In genomic region chr19:5724549-5724941, GRCm38 (mm10) we compare ENCODE assay signal across 8 mouse cellular contexts. TPM values are rescaled to one million over a fixed set of nuclear protein-coding genes. Genes with fewer than 3 reads are reported as not detected.
DNase-seq lines count a peak whose midpoint lies in the region; ATAC-seq lines count a peak whose summit lies in the region.

No protein-coding gene starts in this region.

- no peaks in the 10 kb centered on the region for H3K9me3 ChIP-seq in midbrain, embryonic 13.5 days
- H3K9me3 ChIP-seq in midbrain, embryonic 11.5 days (ENCODE audit: control insufficient read depth, low read length): no peaks in the 10 kb centered on the region
- no peaks in the 10 kb centered on the region for H3K9me3 ChIP-seq in embryonic facial prominence, embryonic 12.5 days
- H3K9me3 ChIP-seq in heart, embryonic 15.5 days (replicated peaks): no peaks in the 10 kb centered on the region

- H3K79me2 ChIP-seq in macrophage (ENCODE audit: inconsistent target): peaks cover 87% of the 10 kb centered on the region

- H3K36me3 ChIP-seq in midbrain, embryonic 13.5 days: peaks cover 61% of the 10 kb centered on the region
- H3K36me3 ChIP-seq in midbrain, embryonic 11.5 days (ENCODE audit: control insufficient read depth, insufficient read depth, low read length): peaks cover 23% of the 10 kb centered on the region
- peaks cover 49% of the 10 kb centered on the region for H3K36me3 ChIP-seq in embryonic facial prominence, embryonic 12.5 days
- peaks cover 36% of the 10 kb centered on the region for H3K36me3 ChIP-seq in heart, embryonic 15.5 days
- peaks cover 31% of the 10 kb centered on the region for H3K36me3 ChIP-seq in macrophage (ENCODE audit: inconsistent target)

- H3K4me3 ChIP-seq in midbrain, embryonic 13.5 days (replicated peaks): no peak overlapping the region
- H3K4me3 ChIP-seq in midbrain, embryonic 11.5 days (ENCODE audit: low read depth, low read length): no peak overlapping the region; the same call in 1 of the 2 replicates
- peak overlapping the region; percentile 37; the same call in 1 of the 2 replicates for H3K4me3 ChIP-seq in embryonic facial prominence, embryonic 12.5 days
- H3K4me3 ChIP-seq in heart, embryonic 15.5 days: peak overlapping the region; percentile 78
- H3K4me3 ChIP-seq in macrophage (ENCODE audit: inconsistent target): peak overlapping the region; percentile 96

- peak overlapping the region; percentile 97; the same call in 1 of the 2 replicates for H3K4me2 ChIP-seq in midbrain, embryonic 13.5 days (replicated peaks)
- H3K4me2 ChIP-seq in midbrain, embryonic 11.5 days: no peak overlapping the region
- H3K4me2 ChIP-seq in embryonic facial prominence, embryonic 12.5 days (replicated peaks): peak overlapping the region; percentile 97; the same call in 1 of the 2 replicates
- H3K4me2 ChIP-seq in heart, embryonic 15.5 days: peak overlapping the region; percentile 84

- DNase-seq in midbrain, embryonic 11.5 days (ENCODE audit: low spot score, missing footprints): no peak
- DNase-seq in kidney, postnatal 10 days: peak; percentile 72
- DNase-seq in urinary bladder, postnatal 25 days (ENCODE audit: low spot score): peak; percentile 58
- DNase-seq in left cerebral cortex, adult 11 months (ENCODE audit: low spot score): no peak

- no peaks in the 10 kb centered on the region for H3K27me3 ChIP-seq in midbrain, embryonic 13.5 days
- H3K27me3 ChIP-seq in midbrain, embryonic 11.5 days (ENCODE audit: control insufficient read depth, insufficient read depth, low read length): no peaks in the 10 kb centered on the region
- no peaks in the 10 kb centered on the region for H3K27me3 ChIP-seq in embryonic facial prominence, embryonic 12.5 days
- no peaks in the 10 kb centered on the region for H3K27me3 ChIP-seq in heart, embryonic 15.5 days

- H3K4me1 ChIP-seq in midbrain, embryonic 13.5 days (replicated peaks): peaks cover 44% of the 10 kb centered on the region
- H3K4me1 ChIP-seq in midbrain, embryonic 11.5 days (ENCODE audit: control insufficient read depth, insufficient read depth, low read length): peaks cover 22% of the 10 kb centered on the region
- H3K4me1 ChIP-seq in embryonic facial prominence, embryonic 12.5 days: peaks cover 37% of the 10 kb centered on the region
- peaks cover 56% of the 10 kb centered on the region for H3K4me1 ChIP-seq in heart, embryonic 15.5 days (replicated peaks)

- 86% methylated on average over 7 of the region's 7 CpGs for WGBS in midbrain, embryonic 13.5 days
- whole genome bisulfite sequencing in midbrain, embryonic 11.5 days: 77% methylated on average over 7 of the region's 7 CpGs
- WGBS in embryonic facial prominence, embryonic 12.5 days: 68% methylated on average over 7 of the region's 7 CpGs
- WGBS in heart, embryonic 15.5 days: 27% methylated on average over 7 of the region's 7 CpGs
- 3% methylated on average over 7 of the region's 7 CpGs for WGBS in macrophage (ENCODE audit: missing documents)

- H3K27ac ChIP-seq in midbrain, embryonic 13.5 days: no peak overlapping the region
- no peak overlapping the region for H3K27ac ChIP-seq in midbrain, embryonic 11.5 days (ENCODE audit: low read depth, low read length)
- H3K27ac ChIP-seq in embryonic facial prominence, embryonic 12.5 days: 0 out of 2 replicates have a peak overlapping the region, but pooled peaks have one; percentile 5
- H3K27ac ChIP-seq in heart, embryonic 15.5 days: peak overlapping the region; percentile 93
- peak overlapping the region; percentile 100 for H3K27ac ChIP-seq in macrophage

- H3K9ac ChIP-seq in midbrain, embryonic 13.5 days (replicated peaks): peak overlapping the region; percentile 64; the same call in 1 of the 2 replicates
- H3K9ac ChIP-seq in midbrain, embryonic 11.5 days (ENCODE audit: low read length): no peak overlapping the region
- H3K9ac ChIP-seq in embryonic facial prominence, embryonic 12.5 days: no peak overlapping the region
- H3K9ac ChIP-seq in heart, embryonic 15.5 days: peak overlapping the region; percentile 72

- ATAC-seq in midbrain, embryonic 13.5 days: no peak
- no peak for ATAC-seq in midbrain, embryonic 11.5 days (ENCODE audit: low FRiP score)
- ATAC-seq in embryonic facial prominence, embryonic 12.5 days (ENCODE audit: insufficient number of reproducible peaks, insufficient read depth, low FRiP score, low TSS enrichment): no peak
- ATAC-seq in heart, embryonic 15.5 days (replicated peaks; ENCODE audit: insufficient number of reproducible peaks, insufficient read depth, low FRiP score, low read depth): peak; percentile 25

RNA-seq across cellular contexts. Expression of gene Ehbp1l1, which starts 1.6 kb away (rescaled TPM):
- polyA plus RNA-seq in midbrain, embryonic 13.5 days (2015; fragmentation: Nextera tagmentation; extraction: Ambion mirVana): 8.9 and 10.5 TPM in 2 replicates
- polyA plus RNA-seq in midbrain, embryonic 11.5 days (2014; fragmentation: Nextera tagmentation; extraction: Ambion mirVana): 5.3 and 5.4 TPM in 2 replicates
- 14.4 TPM in 2 replicates for polyA plus RNA-seq in embryonic facial prominence, embryonic 12.5 days (2016; fragmentation: Nextera tagmentation; extraction: Ambion mirVana)
- polyA plus RNA-seq in heart, embryonic 15.5 days (2015; fragmentation: Nextera tagmentation; extraction: Ambion mirVana): 82.6 and 84.3 TPM in 2 replicates
- total RNA-seq in macrophage (2018; cell fraction: chromatin; rRNA removed): 100 to 1,000 TPM; 139 to 748 (median 457) TPM
- total RNA-seq in macrophage (2018; cell fraction: cytosol; rRNA removed): 100 to 1,000 TPM in 18 of 26 experiments, 10 to 100 TPM in 8; 47.4 to 186 (median 110) TPM
- total RNA-seq in macrophage (2018; cell fraction: nucleus; rRNA removed): 100 to 1,000 TPM in 25 of 26 experiments, 10 to 100 TPM in 1; 82.3 to 368 (median 235) TPM
- 80.1 to 102 TPM (median 94.5 TPM) in 3 replicates for polyA plus RNA-seq in macrophage (2018)

RNA-seq across cellular contexts. Expression of gene Fam89b, which starts 4.9 kb away (rescaled TPM):
- polyA plus RNA-seq in midbrain, embryonic 13.5 days (2015; fragmentation: Nextera tagmentation; extraction: Ambion mirVana): 179 and 197 TPM in 2 replicates
- 157 and 158 TPM in 2 replicates for polyA plus RNA-seq in midbrain, embryonic 11.5 days (2014; fragmentation: Nextera tagmentation; extraction: Ambion mirVana)
- polyA plus RNA-seq in embryonic facial prominence, embryonic 12.5 days (2016; fragmentation: Nextera tagmentation; extraction: Ambion mirVana): 143 and 150 TPM in 2 replicates
- polyA plus RNA-seq in heart, embryonic 15.5 days (2015; fragmentation: Nextera tagmentation; extraction: Ambion mirVana): 68.1 and 82.4 TPM in 2 replicates
- total RNA-seq in macrophage (2018; cell fraction: chromatin; rRNA removed): 10 to 100 TPM in 4 of 26 experiments, 1 to 10 TPM in 20, under 1 TPM in 1, not detected in 1; 0.92 to 16.9 (median 4.4) TPM
- total RNA-seq in macrophage (2018; cell fraction: cytosol; rRNA removed): 100 to 1,000 TPM in 17 of 26 experiments, 10 to 100 TPM in 9; 69.7 to 126 (median 104) TPM
- total RNA-seq in macrophage (2018; cell fraction: nucleus; rRNA removed): 10 to 100 TPM in 22 of 26 experiments, 1 to 10 TPM in 4; 8.4 to 47.1 (median 21.7) TPM
- polyA plus RNA-seq in macrophage (2018): 73.7 to 132 TPM (median 76.9 TPM) in 3 replicates

RNA-seq across cellular contexts. Expression of gene Ltbp3, which starts 16.2 kb away (rescaled TPM):
- polyA plus RNA-seq in midbrain, embryonic 13.5 days (2015; fragmentation: Nextera tagmentation; extraction: Ambion mirVana): 7.1 and 9.5 TPM in 2 replicates
- polyA plus RNA-seq in midbrain, embryonic 11.5 days (2014; fragmentation: Nextera tagmentation; extraction: Ambion mirVana): 4.8 and 6.0 TPM in 2 replicates
- 25.3 and 27.0 TPM in 2 replicates for polyA plus RNA-seq in embryonic facial prominence, embryonic 12.5 days (2016; fragmentation: Nextera tagmentation; extraction: Ambion mirVana)
- 26.6 and 43.3 TPM in 2 replicates for polyA plus RNA-seq in heart, embryonic 15.5 days (2015; fragmentation: Nextera tagmentation; extraction: Ambion mirVana)
- 100 to 1,000 TPM in 3 of 26 experiments, 10 to 100 TPM in 23; 14.2 to 124 (median 35.6) TPM for total RNA-seq in macrophage (2018; cell fraction: chromatin; rRNA removed)
- 10 to 100 TPM in 16 of 26 experiments, 1 to 10 TPM in 10; 4.2 to 31.7 (median 13.4) TPM for total RNA-seq in macrophage (2018; cell fraction: cytosol; rRNA removed)
- total RNA-seq in macrophage (2018; cell fraction: nucleus; rRNA removed): 10 to 100 TPM; 13.1 to 79.6 (median 21.8) TPM
- polyA plus RNA-seq in macrophage (2018): 14.8 to 16.9 TPM (median 15.5 TPM) in 3 replicates

RNA-seq across cellular contexts. Expression of gene Kcnk7, which starts 20.4 kb away (rescaled TPM):
- polyA plus RNA-seq in midbrain, embryonic 13.5 days (2015; fragmentation: Nextera tagmentation; extraction: Ambion mirVana): 0.15 TPM in 1 of 2 replicates, not detected in the other
- polyA plus RNA-seq in midbrain, embryonic 11.5 days (2014; fragmentation: Nextera tagmentation; extraction: Ambion mirVana): not detected in 2 replicates
- 0.24 TPM in 1 of 2 replicates, not detected in the other for polyA plus RNA-seq in embryonic facial prominence, embryonic 12.5 days (2016; fragmentation: Nextera tagmentation; extraction: Ambion mirVana)
- 0.40 TPM in 1 of 2 replicates, not detected in the other for polyA plus RNA-seq in heart, embryonic 15.5 days (2015; fragmentation: Nextera tagmentation; extraction: Ambion mirVana)
- 1 to 10 TPM in 1 of 26 experiments, under 1 TPM in 1, not detected in 24; 0.90 to 1.3 TPM for total RNA-seq in macrophage (2018; cell fraction: chromatin; rRNA removed)
- total RNA-seq in macrophage (2018; cell fraction: cytosol; rRNA removed): not detected
- total RNA-seq in macrophage (2018; cell fraction: nucleus; rRNA removed): under 1 TPM in 1 of 26 experiments, not detected in 25; 0.72 TPM
- not detected in 3 replicates for polyA plus RNA-seq in macrophage (2018)

RNA-seq across cellular contexts. Expression of gene Pcnx3, which starts 35.8 kb away (rescaled TPM):
- polyA plus RNA-seq in midbrain, embryonic 13.5 days (2015; fragmentation: Nextera tagmentation; extraction: Ambion mirVana): 25.6 and 29.1 TPM in 2 replicates
- polyA plus RNA-seq in midbrain, embryonic 11.5 days (2014; fragmentation: Nextera tagmentation; extraction: Ambion mirVana): 18.6 and 23.1 TPM in 2 replicates
- polyA plus RNA-seq in embryonic facial prominence, embryonic 12.5 days (2016; fragmentation: Nextera tagmentation; extraction: Ambion mirVana): 33.1 and 37.9 TPM in 2 replicates
- 8.9 and 14.2 TPM in 2 replicates for polyA plus RNA-seq in heart, embryonic 15.5 days (2015; fragmentation: Nextera tagmentation; extraction: Ambion mirVana)
- 100 to 1,000 TPM in 24 of 26 experiments, 10 to 100 TPM in 2; 81.6 to 355 (median 198) TPM for total RNA-seq in macrophage (2018; cell fraction: chromatin; rRNA removed)
- 10 to 100 TPM; 21.4 to 53.6 (median 36.9) TPM for total RNA-seq in macrophage (2018; cell fraction: cytosol; rRNA removed)
- total RNA-seq in macrophage (2018; cell fraction: nucleus; rRNA removed): 100 to 1,000 TPM in 18 of 26 experiments, 10 to 100 TPM in 8; 73.9 to 157 (median 117) TPM
- 16.4 to 37.7 TPM (median 26.8 TPM) in 3 replicates for polyA plus RNA-seq in macrophage (2018)

Comparison
In these comparisons a context has a peak if more than half of its experiments do, and no peak if none do; other contexts are left out.
1. H3K9ac ChIP-seq: peak in midbrain, embryonic 13.5 days (single experiment) and heart, embryonic 15.5 days (single experiment); none in midbrain, embryonic 11.5 days (single experiment) and embryonic facial prominence, embryonic 12.5 days (single experiment).
2. H3K27ac ChIP-seq: peak in embryonic facial prominence, embryonic 12.5 days (single experiment), heart, embryonic 15.5 days (single experiment) and macrophage (single experiment); none in midbrain, embryonic 13.5 days (single experiment) and midbrain, embryonic 11.5 days (single experiment).
3. H3K4me3 ChIP-seq: peak in embryonic facial prominence, embryonic 12.5 days (single experiment), heart, embryonic 15.5 days (single experiment) and macrophage (single experiment); none in midbrain, embryonic 13.5 days (single experiment) and midbrain, embryonic 11.5 days (single experiment).
4. DNase-seq: peak in kidney, postnatal 10 days (single experiment) and urinary bladder, postnatal 25 days (single experiment); none in midbrain, embryonic 11.5 days (single experiment) and left cerebral cortex, adult 11 months (single experiment).